Mouse (Mus musculus) olfactory bulb, adult 2 months (tissue): ENCODE results near the gene Abhd2. TPM values are rescaled to one million over a fixed set of nuclear protein-coding genes. Genes with fewer than 3 reads are reported as not detected.

Experiments
- H3K27ac ChIP-seq: fragments of 200-500 bp; 2 replicates; pipeline ENCODE4 v1.5.1; 2012; ENCODE audit warnings: low read depth, low read length; ENCODE audit not compliant: insufficient read depth
- H3K4me1 ChIP-seq: fragments of 200-500 bp; 2 replicates; pipeline ENCODE4 v1.6.1; 2012; ENCODE audit warnings: low read length; ENCODE audit not compliant: control insufficient read depth, insufficient read depth
- H3K4me3 ChIP-seq: fragments of 200-500 bp; 2 replicates; pipeline ENCODE4 v1.5.1; 2012; ENCODE audit warnings: mild to moderate bottlenecking, low read depth, low read length, moderate library complexity; ENCODE audit not compliant: insufficient read depth
- CTCF ChIP-seq: fragments of 200-500 bp; IDR thresholded peaks from 2 replicates; pipeline ENCODE4 v1.5.1; 2012; ENCODE audit warnings: low read depth, mild to moderate bottlenecking, low read length, moderate library complexity; ENCODE audit not compliant: insufficient read depth
- POLR2A ChIP-seq: fragments of 200-500 bp; IDR thresholded peaks from 2 replicates; pipeline ENCODE4 v1.6.1; 2012; ENCODE audit warnings: mild to moderate bottlenecking, low read depth, low read length, moderate library complexity; ENCODE audit not compliant: insufficient read depth
- WGBS: fragments of 180-500 bp; shearing (Covaris S2); methylation state at CpG from one replicate; pipeline ENCODE4 v1.1.7; 2018; 5-methylcytosine and 5-hydroxymethylcytosine counted together
- polyA plus RNA-seq: library from polyadenylated mRNA; stranded (reverse); fragments of >200 nt; gene quantifications from 2 replicates; pipeline ENCODE4 v1.2.4, GENCODE M21; 2012; ENCODE audit warnings: low replicate concordance; ENCODE audit not compliant: missing spikeins, insufficient read depth, insufficient read length

The Abhd2 gene
- polyA plus RNA-seq, 1 experiment, result not detected

DNA sequence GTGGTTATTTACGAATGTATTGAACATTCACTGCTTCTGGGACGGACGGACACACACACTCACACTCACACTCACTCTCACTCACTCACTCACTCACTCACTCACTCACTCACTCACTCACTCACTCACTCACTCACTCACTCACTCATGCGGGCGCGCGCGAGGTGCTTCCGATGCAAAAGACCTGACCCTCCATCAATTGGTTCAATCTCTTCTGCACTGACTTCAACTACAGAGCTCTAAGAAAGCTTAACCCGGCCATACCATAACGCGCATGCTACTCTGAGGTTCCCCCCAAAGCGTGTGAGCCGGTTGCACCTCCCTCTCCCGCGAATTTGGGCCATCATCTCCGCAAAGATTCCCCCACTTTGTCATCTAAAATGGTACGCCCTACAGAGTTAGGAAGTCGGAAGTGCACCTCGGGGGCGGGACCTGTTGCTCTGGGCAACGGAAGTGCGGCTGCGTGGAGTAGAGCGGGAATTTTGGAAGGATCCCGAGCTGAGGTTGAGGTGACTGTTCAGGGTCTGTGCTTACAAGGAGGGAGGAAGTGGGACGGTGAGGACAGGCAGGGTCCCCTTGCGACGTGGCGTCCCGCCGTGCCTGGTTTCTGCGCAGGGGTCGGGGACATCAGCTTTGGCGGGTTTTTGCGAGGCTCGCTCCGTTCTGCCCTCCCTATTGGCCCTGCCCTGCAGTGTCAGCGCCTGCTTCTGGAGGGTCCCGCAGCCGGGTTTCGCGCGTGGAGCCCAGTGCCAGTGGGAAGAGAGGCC, 119.1 kb downstream of the Abhd2 start, which contains the start of gene Fanci:
Gene Fanci, plus strand, starts transcription at position 47 of the 767 bp plus-strand sequence.
- Histone ChIP-seq H3K27ac (peak within 1 kb of the TSS; percentile 91), H3K4me1 (peaks cover 3% of the 10 kb centered on the region), H3K4me3 (peak within 1 kb of the TSS; percentile 71)
- under 1% methylated on average over 44 of the region's 44 CpGs for WGBS
- TF ChIP-seq POLR2A, result peak; percentile 17; the same call in 1 of the 2 replicates
- TF ChIP-seq CTCF, result no peak

DNA sequence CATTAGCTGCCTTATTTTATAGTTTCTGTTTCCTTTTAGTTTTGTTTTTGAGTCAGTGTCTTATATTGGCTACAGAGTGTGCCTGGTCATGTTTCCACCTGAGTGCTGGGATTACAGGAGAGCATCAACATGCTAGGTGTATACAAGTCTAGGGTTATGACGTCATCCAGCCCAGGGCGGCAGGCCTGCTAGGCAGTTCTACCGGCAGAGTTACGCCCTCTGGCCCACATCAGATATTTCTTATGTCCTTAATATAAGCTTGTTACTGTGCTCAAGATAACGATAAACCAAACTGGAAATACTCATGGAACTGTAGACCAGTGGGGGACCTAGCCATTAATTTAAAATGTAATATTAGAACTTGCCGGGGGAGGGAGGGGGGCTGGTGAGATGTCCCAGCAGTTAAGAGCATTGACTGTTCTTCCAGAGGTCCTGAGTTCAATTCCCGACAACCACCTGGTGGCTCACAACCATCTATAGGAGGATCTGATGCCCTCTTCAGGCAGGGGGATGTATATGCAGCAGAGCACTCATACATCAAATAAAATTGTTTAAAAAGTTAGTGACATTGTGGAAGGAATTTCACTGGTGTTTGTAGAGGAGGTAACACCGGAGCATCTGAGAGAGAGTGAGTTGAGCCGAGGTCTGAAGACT, 120.0 kb downstream of the Abhd2 start:
- TF ChIP-seq POLR2A (no peak), CTCF (no peak)
- H3K4me3 ChIP-seq, result no peak overlapping the region
- H3K4me1 ChIP-seq, result peaks cover 7% of the 10 kb centered on the region
- no peak overlapping the region for H3K27ac ChIP-seq
- 56% methylated on average over 9 of the region's 9 CpGs for WGBS

DNA sequence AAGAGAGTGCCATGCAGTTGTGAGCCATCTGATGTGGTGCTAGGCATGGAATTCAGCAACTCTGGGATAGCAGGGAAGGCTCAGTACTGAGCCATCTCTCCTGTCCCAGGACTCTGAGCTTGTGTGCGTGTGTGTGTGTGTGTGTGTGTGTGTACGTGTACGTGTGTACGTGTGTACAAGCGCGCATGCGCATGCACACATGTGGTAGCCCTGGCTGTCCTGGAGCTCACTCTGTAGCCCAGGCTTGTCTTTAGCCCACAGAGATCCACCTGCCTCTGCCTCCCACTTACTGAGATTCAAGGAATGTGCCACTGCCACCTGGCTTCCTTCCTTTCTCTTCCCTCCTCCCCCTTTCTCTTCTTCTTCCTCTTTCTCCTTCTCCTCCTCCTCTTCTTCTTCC, 120.9 kb downstream of the Abhd2 start:
- Histone ChIP-seq H3K4me1 (peaks cover 7% of the 10 kb centered on the region), H3K27ac (no peak overlapping the region), H3K4me3 (no peak overlapping the region)
- WGBS, result 98% methylated on average over 7 of the region's 7 CpGs
- TF ChIP-seq POLR2A, result no peak
- no peak for TF ChIP-seq CTCF

DNA sequence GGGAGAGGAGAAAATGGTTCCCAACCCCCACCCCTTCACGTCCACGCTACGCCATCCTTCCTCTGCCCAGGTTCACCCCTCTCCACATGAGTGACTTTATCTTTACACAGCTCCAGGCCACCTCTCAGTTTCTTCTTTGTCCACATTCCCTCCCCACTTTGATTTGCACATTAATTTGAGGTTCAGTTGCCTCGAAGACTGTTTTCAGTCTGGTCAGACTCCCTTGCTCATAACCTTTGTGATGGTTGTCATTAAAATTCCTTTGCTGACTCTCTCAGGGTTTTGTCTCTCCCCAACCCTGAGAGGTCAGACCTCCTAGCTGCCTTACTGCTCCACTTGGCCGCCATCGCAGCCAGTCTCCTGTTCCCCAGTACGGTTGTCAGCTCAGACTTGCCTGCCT, 121.7 kb downstream of the Abhd2 start:
- peaks cover 7% of the 10 kb centered on the region for H3K4me1 ChIP-seq
- TF ChIP-seq CTCF, result no peak
- TF ChIP-seq POLR2A, result no peak
- WGBS, result 66% methylated on average over 7 of the region's 7 CpGs
- H3K27ac ChIP-seq, result no peak overlapping the region
- H3K4me3 ChIP-seq, result no peak overlapping the region

DNA sequence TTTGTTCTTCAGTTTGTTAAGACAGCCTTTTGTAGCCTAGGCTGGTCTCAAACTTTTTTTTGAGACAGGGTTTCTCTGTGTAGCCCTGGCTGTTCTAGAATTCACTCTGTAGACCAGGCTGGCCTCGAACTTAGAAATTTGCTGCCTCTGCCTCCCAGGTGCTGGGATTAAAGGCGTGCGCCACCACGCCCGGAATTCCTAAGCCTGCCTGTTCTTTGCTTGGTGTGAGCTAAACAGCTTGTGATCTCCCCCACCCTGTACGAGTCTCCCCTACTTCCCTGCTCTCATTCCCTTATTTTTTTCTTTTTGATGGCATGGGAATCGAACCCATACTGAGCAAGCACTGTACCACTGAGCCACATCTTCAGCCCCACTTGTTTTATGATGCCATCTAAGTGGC, 122.2 kb downstream of the Abhd2 start:
- TF ChIP-seq CTCF (no peak), POLR2A (no peak)
- Histone ChIP-seq H3K27ac (no peak overlapping the region), H3K4me1 (peaks cover 7% of the 10 kb centered on the region), H3K4me3 (no peak overlapping the region)
- WGBS, result 87% methylated on average over 7 of the region's 7 CpGs

DNA sequence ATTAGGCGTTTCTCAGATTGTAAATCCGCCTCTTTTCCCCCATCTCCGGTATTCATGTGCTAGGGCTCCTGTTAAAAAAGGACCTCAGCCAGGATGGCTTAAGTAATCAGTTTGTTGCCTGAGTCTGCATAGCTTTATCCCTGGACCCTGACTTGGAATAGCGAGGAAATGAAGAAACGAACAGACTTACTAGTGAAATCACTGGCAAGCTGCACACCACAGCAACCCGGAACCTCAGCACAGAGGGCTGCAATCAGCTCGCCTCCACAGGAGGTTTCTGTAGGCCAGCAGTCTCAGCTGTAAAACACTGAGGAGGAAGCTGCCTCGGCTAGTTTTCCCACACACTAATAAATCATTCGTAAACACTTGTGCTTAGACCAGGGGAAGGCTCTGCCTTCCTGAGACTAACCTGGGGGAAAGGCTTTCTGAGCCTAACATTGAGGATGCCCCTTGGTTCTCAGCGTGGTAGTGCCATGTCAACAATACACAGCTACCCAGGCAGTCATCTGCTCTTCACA, 124.5 kb downstream of the Abhd2 start:
- Histone ChIP-seq H3K4me3 (no peak overlapping the region), H3K27ac (no peak overlapping the region), H3K4me1 (peaks cover 4% of the 10 kb centered on the region)
- TF ChIP-seq CTCF, result no peak
- TF ChIP-seq POLR2A, result no peak
- 69% methylated on average over 10 of the region's 10 CpGs for WGBS

DNA sequence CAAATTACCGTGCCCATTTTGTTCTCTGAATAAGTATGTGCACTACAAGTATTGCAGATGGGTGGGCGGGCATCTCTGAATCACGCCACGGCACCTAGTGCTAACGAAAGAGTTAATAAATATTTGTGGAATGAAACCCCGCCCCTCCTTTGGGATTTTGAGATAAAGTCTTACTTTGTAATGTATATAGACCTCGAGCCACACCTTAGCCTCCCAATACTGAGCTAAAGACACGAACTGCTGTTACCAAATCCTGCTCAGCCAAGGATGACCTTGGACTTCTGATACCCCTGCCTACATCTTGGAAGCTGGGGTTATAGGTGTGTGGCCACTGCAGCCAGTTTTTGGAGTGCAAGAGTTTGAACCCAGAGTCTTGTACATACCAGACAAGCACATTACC, 125.4 kb downstream of the Abhd2 start:
- Histone ChIP-seq H3K27ac (no peak overlapping the region), H3K4me3 (no peak overlapping the region), H3K4me1 (peaks cover 4% of the 10 kb centered on the region; the same call in 1 of the 2 replicates)
- 71% methylated on average over 8 of the region's 8 CpGs for WGBS
- TF ChIP-seq POLR2A (no peak), CTCF (no peak)

DNA sequence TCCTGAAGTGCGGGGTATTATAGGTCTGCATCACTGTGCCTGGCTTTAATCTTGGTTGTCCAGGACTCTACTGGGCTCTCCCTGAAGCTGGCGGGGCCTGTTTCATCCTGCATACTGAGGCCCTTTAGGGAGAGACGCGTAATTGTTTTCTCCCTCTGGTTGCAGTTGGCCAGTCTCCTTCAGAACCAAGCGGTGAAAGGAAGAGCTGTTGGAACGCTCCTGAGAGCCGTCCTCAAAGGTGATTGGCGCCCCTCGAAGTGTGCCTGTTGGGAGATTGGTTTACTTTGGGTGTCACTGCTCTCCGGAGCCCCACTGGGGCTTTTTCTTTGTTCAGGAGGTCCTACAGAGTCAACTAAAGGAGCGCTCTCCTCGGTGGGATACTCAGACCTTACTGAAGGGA, 126.0 kb downstream of the Abhd2 start:
- Histone ChIP-seq H3K4me3 (no peak overlapping the region), H3K27ac (no peak overlapping the region), H3K4me1 (peaks cover 4% of the 10 kb centered on the region; the same call in 1 of the 2 replicates)
- WGBS, result 79% methylated on average over 12 of the region's 12 CpGs
- TF ChIP-seq CTCF, result no peak
- no peak for TF ChIP-seq POLR2A

DNA sequence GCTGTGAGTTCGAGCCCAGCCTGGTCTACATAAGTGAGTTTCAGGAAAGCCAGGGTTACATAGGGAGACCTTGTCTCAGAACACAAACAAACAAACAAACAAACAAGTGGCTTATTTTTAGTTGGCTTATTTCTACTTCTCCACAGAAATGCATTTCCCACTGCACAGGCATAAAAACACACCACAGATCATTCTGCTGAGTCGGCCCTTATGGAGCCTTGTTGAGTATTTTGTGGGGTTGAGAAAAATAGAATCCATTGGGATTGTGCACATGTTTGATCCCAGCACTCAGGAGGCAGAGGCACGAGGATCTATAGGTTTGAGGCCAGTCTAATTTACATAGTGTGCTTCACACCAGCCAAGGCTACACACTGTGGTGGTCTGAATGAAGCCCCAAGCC, 127.3 kb downstream of the Abhd2 start:
- WGBS, result 84% methylated on average over 3 of the region's 3 CpGs
- TF ChIP-seq CTCF (no peak), POLR2A (no peak)
- no peak overlapping the region for H3K27ac ChIP-seq
- peaks cover 4% of the 10 kb centered on the region; the same call in 1 of the 2 replicates for H3K4me1 ChIP-seq
- H3K4me3 ChIP-seq, result no peak overlapping the region
